Mouse (Mus musculus): ENCODE data around the gene Olfr527. TPM values are rescaled to one million over a fixed set of nuclear protein-coding genes. Genes with fewer than 3 reads are reported as not detected.

Gene Olfr527
- total RNA-seq (2021), result not detected
- long read RNA-seq, result 0 reads

GRCm38 (mm10) chr7:140333717-140334116, at the start of gene Olfr527:
Gene Olfr527, plus strand, starts transcription at chr7:140334017.
- no peak for DNase-seq (ENCODE audit: low spot score in 2 of 2)

DNA sequence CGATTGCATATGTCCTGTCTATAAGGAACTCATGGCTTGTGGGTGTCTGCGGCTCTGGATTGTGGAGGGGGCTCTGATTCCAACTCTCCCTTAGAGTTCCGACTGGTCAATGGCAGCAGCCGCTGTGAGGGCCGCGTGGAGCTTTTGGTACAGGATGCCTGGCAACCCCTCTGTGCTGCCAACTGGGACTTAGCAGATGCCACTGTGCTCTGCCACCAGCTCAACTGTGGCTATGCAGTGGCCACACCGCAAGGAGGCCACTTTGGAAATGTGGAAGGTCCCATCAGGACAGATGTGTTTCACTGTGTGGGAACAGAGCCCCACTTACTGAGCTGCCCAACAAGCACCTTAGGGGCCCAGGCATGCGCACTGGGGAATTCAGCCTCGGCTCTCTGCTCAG, 38.1 kb upstream of the Olfr527 start:
- no peak for DNase-seq (ENCODE audit: low spot score in 2 of 2)

DNA sequence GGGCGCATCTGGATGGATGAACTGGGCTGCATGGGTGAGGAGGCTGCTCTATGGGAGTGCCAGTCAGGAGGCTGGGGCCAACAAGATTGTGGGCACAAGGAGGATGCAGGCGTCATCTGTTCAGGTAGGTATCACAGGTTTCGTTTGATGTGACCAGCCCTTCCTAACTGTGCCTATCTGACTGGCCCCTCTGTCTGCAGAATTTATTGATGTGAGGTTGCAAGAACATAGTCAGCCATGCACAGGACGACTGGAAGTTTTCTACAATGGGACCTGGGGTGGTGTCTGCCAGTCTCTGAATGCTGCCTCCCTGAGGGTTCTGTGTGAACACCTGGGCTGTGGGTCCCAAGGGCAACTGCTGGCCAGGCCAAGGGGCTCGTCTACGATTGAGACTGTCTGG, 36.9 kb upstream of the Olfr527 start:
- DNase-seq (ENCODE audit: low spot score in 2 of 2), result no peak

GRCm38 (mm10) chr7:140299416-140299815, 34.4 kb upstream of the Olfr527 start:
- DNase-seq (ENCODE audit: low spot score in 2 of 2), result no peak

DNA sequence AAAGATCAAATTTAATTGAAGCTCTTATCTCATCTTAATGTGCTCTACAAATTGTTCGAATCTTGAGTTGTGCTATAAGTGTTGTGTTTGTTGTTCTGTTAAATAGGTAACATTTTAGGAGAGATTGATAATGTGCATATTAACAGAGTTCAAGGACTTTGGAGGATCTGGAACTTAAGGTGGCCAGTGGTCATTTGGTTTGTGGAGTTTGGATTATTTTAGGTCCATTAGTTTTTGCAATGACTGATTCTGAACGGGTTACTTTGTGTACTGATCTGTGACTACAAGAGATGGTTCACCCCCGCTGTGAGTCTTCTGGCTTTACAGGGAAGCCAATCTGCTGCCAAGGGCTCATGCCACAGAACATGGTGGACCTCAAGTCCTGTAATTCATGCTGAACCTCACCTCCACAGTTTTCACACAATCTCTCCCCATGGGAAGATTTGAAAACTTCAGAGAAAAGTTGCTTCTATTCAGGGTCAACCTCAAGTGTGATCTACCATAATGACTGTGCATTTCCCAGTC, 13.9 kb upstream of the Olfr527 start:
- no peak for DNase-seq (ENCODE audit: low spot score in 2 of 2)

GRCm38 (mm10) chr7:140320558-140320957, 13.3 kb upstream of the Olfr527 start, which contains the start of gene Olfr525:
Gene Olfr525, plus strand, starts transcription at chr7:140320858.
- DNase-seq (ENCODE audit: low spot score in 2 of 2), result no peak

GRCm38 (mm10) chr7:140321135-140321534, 12.7 kb upstream of the Olfr527 start:
- DNase-seq (ENCODE audit: low spot score in 2 of 2), result no peak

DNA sequence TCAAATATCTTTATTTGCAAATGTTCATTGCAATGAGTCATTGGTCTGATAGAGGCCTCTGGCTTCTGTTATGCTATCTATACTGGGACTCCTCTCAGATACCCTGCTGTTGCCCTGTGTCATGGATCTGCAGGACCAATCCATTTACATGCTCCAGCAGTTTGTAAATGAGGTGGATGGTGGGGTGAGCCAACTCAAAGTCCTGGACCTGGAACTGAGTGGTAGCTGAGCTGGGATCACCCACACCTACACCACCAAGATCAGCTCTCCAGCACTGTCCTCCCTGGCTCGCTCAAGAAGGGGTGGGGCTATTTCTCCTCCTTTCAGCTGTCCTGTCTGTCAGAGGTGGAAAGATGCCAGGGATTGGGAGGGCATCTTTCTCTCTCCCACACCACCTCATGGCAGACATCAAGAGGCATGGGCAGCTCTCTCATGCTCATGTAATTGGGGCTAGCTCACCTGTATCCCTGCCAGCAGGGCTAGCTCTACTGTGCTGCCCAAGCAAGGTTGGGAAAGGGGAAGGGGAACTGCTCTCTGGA, 4.0 kb upstream of the Olfr527 start:
- no peak for DNase-seq (ENCODE audit: low spot score in 2 of 2)

DNA sequence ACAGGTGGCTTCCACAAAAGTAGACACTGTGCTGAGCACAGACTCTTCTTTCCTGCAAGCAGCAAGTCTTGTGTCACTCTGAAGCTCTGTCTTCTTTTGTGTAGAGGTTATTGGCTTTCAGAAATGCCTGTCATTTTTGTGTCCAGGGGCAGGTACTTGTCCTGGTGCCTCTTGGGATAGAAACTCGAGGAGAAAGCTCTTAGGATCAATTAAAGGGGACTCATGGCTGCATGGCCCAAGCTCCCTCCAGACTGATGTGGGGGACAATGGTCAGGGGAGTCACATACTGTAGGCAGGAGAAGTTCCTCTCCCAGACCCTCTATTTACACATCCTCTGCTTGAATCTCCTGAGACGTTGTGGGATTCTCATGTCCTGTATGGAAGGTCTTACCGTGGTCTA, 27.8 kb downstream of the Olfr527 start, which contains the start of gene Olfr60:
Olfr60 (minus strand) TSS at position 101 of the 400 bp plus-strand sequence.
- no peak for DNase-seq (ENCODE audit: low spot score in 2 of 2)

DNA sequence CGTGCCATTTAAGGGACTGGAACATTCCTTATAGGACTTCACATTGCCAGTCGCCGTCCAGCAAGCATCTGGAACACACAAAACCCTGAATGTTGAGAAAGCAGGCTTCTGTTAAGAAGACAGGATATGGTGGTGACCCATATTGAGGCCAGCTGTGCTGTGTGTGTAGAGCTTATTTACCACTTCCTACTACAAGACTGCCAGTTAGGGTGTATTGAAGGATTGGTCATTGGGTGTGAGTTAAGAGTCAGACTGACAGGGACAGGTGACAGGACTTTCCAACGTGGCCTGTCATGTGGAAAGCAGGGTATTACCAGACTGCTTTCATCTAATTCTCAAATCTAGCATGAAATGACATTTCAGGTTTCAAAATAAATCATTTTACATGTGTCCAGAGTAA, 40.5 kb downstream of the Olfr527 start:
- DNase-seq (ENCODE audit: low spot score in 2 of 2), result no peak

GRCm38 (mm10) chr7:140376231-140376630, 42.4 kb downstream of the Olfr527 start, which contains the start of gene Olfr530:
Gene Olfr530, minus strand, starts transcription at chr7:140376331.
- no peak for DNase-seq (ENCODE audit: low spot score in 2 of 2)

DNA sequence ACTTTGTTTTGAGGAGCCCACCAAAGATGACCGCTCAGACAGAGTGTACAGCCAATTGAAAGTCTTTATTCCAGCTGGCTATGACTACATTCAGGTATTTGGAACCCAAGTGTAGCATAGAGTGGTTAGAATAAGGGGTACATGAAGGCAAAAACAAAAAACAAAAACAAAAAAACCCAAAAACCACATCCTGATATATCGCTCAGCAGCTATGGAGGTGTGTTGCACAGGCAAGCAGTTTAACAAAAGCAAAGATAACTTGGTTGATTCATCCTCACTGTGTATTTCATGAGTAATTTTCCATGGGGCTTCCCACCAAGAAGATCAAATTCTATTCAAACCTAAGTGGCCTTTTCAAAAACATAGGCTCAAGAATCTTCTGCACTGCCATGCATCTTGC, 43.1 kb downstream of the Olfr527 start:
- no peak for DNase-seq (ENCODE audit: low spot score in 2 of 2)

Other genes with a start within 250 kb of the Olfr527 start
- gene Prap1, start 240.6 kb upstream of the Olfr527 start, total RNA-seq (2021), result not detected
- gene Fuom, start 231.6 kb upstream of the Olfr527 start, total RNA-seq (2021), result 10 to 100 TPM; 26.8 to 27.1 TPM
- 1 to 10 TPM; 6.2 to 7.1 TPM for gene Paox, start 218.2 kb upstream of the Olfr527 start, total RNA-seq (2021)
- 10 to 100 TPM; 63.4 to 67.1 TPM for gene Echs1, start 217.5 kb upstream of the Olfr527 start, total RNA-seq (2021)
- gene Mtg1, start 196.5 kb upstream of the Olfr527 start, total RNA-seq (2021), result 10 to 100 TPM; 27.0 to 30.2 TPM
- gene Sprn, start 179.1 kb upstream of the Olfr527 start, total RNA-seq (2021), result 100 to 1,000 TPM; 145 to 155 TPM
- gene Olfr522, start 169.3 kb upstream of the Olfr527 start, total RNA-seq (2021), result not detected
- gene Olfr523, start 160.8 kb upstream of the Olfr527 start, total RNA-seq (2021), result not detected
- gene Olfr524, start 128.1 kb upstream of the Olfr527 start, total RNA-seq (2021), result not detected
- under 1 TPM; 0.64 to 0.78 TPM for gene Cd163l1, start 115.8 kb upstream of the Olfr527 start, total RNA-seq (2021)
- under 1 TPM; 0.18 to 0.20 TPM for gene 5830411N06Rik, start 86.7 kb upstream of the Olfr527 start, total RNA-seq (2021)
- gene Olfr525, start 13.2 kb upstream of the Olfr527 start, total RNA-seq (2021), result not detected
- gene Olfr60, start 27.7 kb downstream of the Olfr527 start, total RNA-seq (2021), result not detected
- not detected for gene Olfr530, start 42.3 kb downstream of the Olfr527 start, total RNA-seq (2021)
- gene Olfr531, start 68.9 kb downstream of the Olfr527 start, total RNA-seq (2021), result not detected
- not detected for gene Olfr532, start 87.6 kb downstream of the Olfr527 start, total RNA-seq (2021)
- not detected for gene Olfr533, start 129.4 kb downstream of the Olfr527 start, total RNA-seq (2021)
- gene Olfr535, start 150.2 kb downstream of the Olfr527 start, total RNA-seq (2021), result not detected
- not detected for gene Olfr536, start 173.4 kb downstream of the Olfr527 start, total RNA-seq (2021)
- not detected for gene Olfr538, start 233.9 kb downstream of the Olfr527 start, total RNA-seq (2021)